8 mouse cellular contexts compared by ENCODE assay signal in the genomic region with DNA sequence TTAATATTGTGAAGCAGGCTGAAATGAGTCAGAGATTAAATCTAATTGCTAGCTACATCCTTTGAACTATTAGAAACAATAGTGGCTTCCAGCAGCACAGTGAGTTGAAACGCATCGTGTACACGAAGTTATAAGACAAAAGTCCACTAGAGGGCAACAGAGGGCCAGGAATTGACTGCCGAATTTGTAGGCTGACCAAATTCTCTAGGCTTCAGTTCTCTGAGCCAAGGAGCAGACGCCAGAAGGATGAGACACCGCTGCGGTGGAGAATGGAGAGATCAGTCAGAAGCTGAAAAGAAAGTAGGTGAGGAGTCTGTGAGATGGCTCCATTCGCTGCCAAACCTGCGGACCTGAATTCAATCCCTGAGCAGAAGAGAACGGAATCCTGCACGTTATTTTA. TPM values are rescaled to one million over a fixed set of nuclear protein-coding genes. Genes with fewer than 3 reads are reported as not detected.
DNase-seq lines count a peak whose midpoint lies in the region; ATAC-seq lines count a peak whose summit lies in the region.

No protein-coding gene starts in this region.

- H3K4me1 ChIP-seq in intestine, embryonic 14.5 days (replicated peaks; ENCODE audit: control insufficient read depth, insufficient read depth, low read length) = peaks cover 5% of the 10 kb centered on the region; the same call in 1 of the 2 replicates

- no peak overlapping the region for H3K27ac ChIP-seq in intestine, embryonic 14.5 days (ENCODE audit: low read depth)

- no peak overlapping the region for H3K9ac ChIP-seq in intestine, embryonic 14.5 days (ENCODE audit: low read length)

- H3K4me2 ChIP-seq in intestine, embryonic 14.5 days (ENCODE audit: low read length) = peak overlapping the region; percentile 43

- H3K9me3 ChIP-seq in intestine, embryonic 14.5 days (ENCODE audit: control insufficient read depth, low read length) = no peaks in the 10 kb centered on the region

- no peaks in the 10 kb centered on the region for H3K36me3 ChIP-seq in intestine, embryonic 14.5 days (ENCODE audit: control insufficient read depth, insufficient read depth, low read length)

- H3K27me3 ChIP-seq in intestine, embryonic 14.5 days (replicated peaks; ENCODE audit: control insufficient read depth, insufficient read depth, low read length) = no peaks in the 10 kb centered on the region

- ATAC-seq in intestine, embryonic 14.5 days (replicated peaks; ENCODE audit: low FRiP score, low TSS enrichment, low read depth) = peak; percentile 60
- ATAC-seq in megakaryocyte-erythroid progenitor cell, adult 5-6 weeks (replicated peaks; ENCODE audit: low FRiP score, low TSS enrichment, poor library complexity, severe bottlenecking) = peak; percentile 89

- WGBS in intestine, embryonic 14.5 days = 10% methylated on average over 11 of the region's 11 CpGs

- intact Hi-C loops in gastrocnemius, postnatal 14 days (cut with DNase I; ENCODE audit: low total_unique reads) = loop anchor here (5.0 kb wide), 1 partner anchor 102 kb away; no protein-coding TSS in a partner anchor
- intact Hi-C loops in left cerebral cortex, postnatal 14 days (cut with DNase I) = loop anchor here (2.0 to 10.0 kb wide), 3 partner anchors 99 to 515 kb away; a partner anchor contains a TSS

- no peak overlapping the region; the same call in 1 of the 2 replicates for H3K4me3 ChIP-seq in intestine, embryonic 14.5 days (ENCODE audit: low read depth, low read length)

- peak; percentile 14 for DNase-seq in spleen, adult 12 weeks (ENCODE audit: low spot score)
- no peak for DNase-seq in spleen, postnatal 4 days (ENCODE audit: low spot score in 2 of 2)
- DNase-seq in cerebellum, postnatal 14 days = peak; percentile 83 to 85
- peak; percentile 45 for DNase-seq in gastrocnemius, postnatal 14 days
- DNase-seq in intestine, embryonic 14.5 days (ENCODE audit: low spot score) = peak; percentile 79
- DNase-seq in left cerebral cortex, postnatal 14 days (ENCODE audit: low spot score in 2 of 2) = peak; percentile 81 to 82
- DNase-seq in right cerebral cortex, postnatal 4 days = peak; percentile 47

RNA-seq across cellular contexts. Expression of a gene that starts 43.6 kb away (rescaled TPM):
- 100 to 1,000 TPM; 124 TPM for total RNA-seq in gastrocnemius, postnatal 14 days (2021)
- polyA plus RNA-seq in intestine, embryonic 14.5 days (2014; fragmentation: Nextera tagmentation; extraction: Ambion mirVana) = 127 and 129 TPM in 2 replicates
- total RNA-seq in left cerebral cortex, postnatal 14 days (2021) = 10 to 100 TPM; 31.7 to 34.7 TPM
- total RNA-seq in megakaryocyte-erythroid progenitor cell, adult 5-6 weeks (2014; fragmentation: Nextera tagmentation) = 34.3 and 36.1 TPM in 2 replicates
- 33.3 and 53.2 TPM in 2 replicates for total RNA-seq in megakaryocyte-erythroid progenitor cell, adult 5-6 weeks (2017)

Comparison
In these comparisons a context has a peak if more than half of its experiments do, and no peak if none do; other contexts are left out.
1. DNase-seq: peak in spleen, adult 12 weeks (single experiment), cerebellum, postnatal 14 days (2 of 2), gastrocnemius, postnatal 14 days (single experiment), intestine, embryonic 14.5 days (single experiment), left cerebral cortex, postnatal 14 days (2 of 2) and right cerebral cortex, postnatal 4 days (single experiment); none in spleen, postnatal 4 days (0 of 2).